Mouse (Mus musculus) hematopoietic stem cell, adult 5-6 weeks (primary cell): ENCODE measurements around the gene 9430015G10Rik. TPM values are rescaled to one million over a fixed set of nuclear protein-coding genes. Genes with fewer than 3 reads are reported as not detected.

ENCODE experiments used
- ATAC-seq, 2 experiments: fragments of 125-278 bp in 1 of 2; replicated peaks in 1 of 2; 2 replicates each; pipeline ENCODE4 v1.8.0; 2016 to 2017; ENCODE audit warnings: inconsistent platforms in 2 of 2, mild to moderate bottlenecking in 2 of 2, moderate number of reproducible peaks in 2 of 2, low read depth in 1 of 2, moderate TSS enrichment in 1 of 2; ENCODE audit not compliant: low FRiP score in 2 of 2, poor library complexity in 2 of 2, severe bottlenecking in 2 of 2, insufficient read depth in 1 of 2, low TSS enrichment in 1 of 2
- total RNA-seq: library from RNA; stranded (forward); fragments of 172-1452, 232-1000 nt; gene quantifications from 2 replicates; pipeline ENCODE4 v1.2.3, GENCODE M21; 2017

Gene 9430015G10Rik
- 35.2 and 42.8 TPM in 2 replicates for total RNA-seq

- peak; percentile 96 to 98 for ATAC-seq
Measured at GRCm38 (mm10) chr4:156109570-156110331, at the start of gene 9430015G10Rik. 9430015G10Rik (plus strand) TSS chr4:156109982.

GRCm38 (mm10) chr4:156063861-156064509 is 45.8 kb upstream of the 9430015G10Rik start:
- no peak for ATAC-seq

- ATAC-seq, result no peak
Measured at GRCm38 (mm10) chr4:156064510-156064897, 45.3 kb upstream of the 9430015G10Rik start.

GRCm38 (mm10) chr4:156065156-156065894 is 44.5 kb upstream of the 9430015G10Rik start:
- ATAC-seq, result no peak

- ATAC-seq, result peak; percentile 72 to 81
Measured at GRCm38 (mm10) chr4:156067256-156067949, 42.4 kb upstream of the 9430015G10Rik start.

- no peak for ATAC-seq
Measured at GRCm38 (mm10) chr4:156069701-156070100, 40.1 kb upstream of the 9430015G10Rik start.

- ATAC-seq, result peak; percentile 61 to 74
Measured at GRCm38 (mm10) chr4:156070276-156070675, 39.5 kb upstream of the 9430015G10Rik start.

GRCm38 (mm10) chr4:156070716-156071115 is 39.1 kb upstream of the 9430015G10Rik start:
- no peak for ATAC-seq

- ATAC-seq, result peak; percentile 36 to 49
Measured at GRCm38 (mm10) chr4:156076911-156077382, 32.8 kb upstream of the 9430015G10Rik start.

GRCm38 (mm10) chr4:156077499-156078301 is 32.1 kb upstream of the 9430015G10Rik start:
- peak; percentile 76 for ATAC-seq

GRCm38 (mm10) chr4:156082621-156083234 is 27.1 kb upstream of the 9430015G10Rik start:
- peak in 1 of 2 experiments; percentile 54; a peak in 1 of 4 replicates for ATAC-seq

- ATAC-seq, result peak in 1 of 2 experiments; percentile 6; a peak in 1 of 4 replicates
Measured at GRCm38 (mm10) chr4:156083348-156083747, 26.4 kb upstream of the 9430015G10Rik start.

- no peak for ATAC-seq
Measured at GRCm38 (mm10) chr4:156084096-156084879, 25.5 kb upstream of the 9430015G10Rik start.

GRCm38 (mm10) chr4:156085256-156085655 is 24.5 kb upstream of the 9430015G10Rik start:
- ATAC-seq, result no peak

GRCm38 (mm10) chr4:156087398-156088087 is 22.2 kb upstream of the 9430015G10Rik start:
- ATAC-seq, result peak; percentile 81; a peak in 3 of 4 replicates
